Mouse (Mus musculus) neural tube, embryonic 12.5 days (tissue): ENCODE data around the gene Ncoa5. TPM values are rescaled to one million over a fixed set of nuclear protein-coding genes. Genes with fewer than 3 reads are reported as not detected.

Source experiments
- ATAC-seq: fragments of 200-750 bp; cut with Nextera tagmentation; 2 replicates; pipeline ENCODE4 v1.8.0; 2017; ENCODE audit warnings: low read depth, mild to moderate bottlenecking, moderate TSS enrichment, moderate library complexity; ENCODE audit not compliant: low FRiP score
- H3K27ac ChIP-seq: fragments of 300-500 bp; sonication (generic); 2 replicates; pipeline ENCODE4 v1.5.1; 2016
- H3K27me3 ChIP-seq: fragments of 300-500 bp; sonication (generic); replicated peaks from 2 replicates; pipeline ENCODE4 v1.6.1; 2016; ENCODE audit warnings: mild to moderate bottlenecking
- H3K36me3 ChIP-seq: fragments of 300-500 bp; sonication (generic); 2 replicates; pipeline ENCODE4 v1.6.1; 2016; ENCODE audit warnings: mild to moderate bottlenecking
- H3K4me1 ChIP-seq: fragments of 300-500 bp; sonication (generic); 2 replicates; pipeline ENCODE4 v1.6.1; 2016
- H3K4me2 ChIP-seq: fragments of 300-500 bp; sonication (generic); replicated peaks from 2 replicates; pipeline ENCODE4 v1.6.1; 2016; ENCODE audit warnings: mild to moderate bottlenecking
- H3K4me3 ChIP-seq: fragments of 300-500 bp; sonication (generic); 2 replicates; pipeline ENCODE4 v1.5.1; 2016
- H3K9ac ChIP-seq: fragments of 300-500 bp; sonication (generic); 2 replicates; pipeline ENCODE4 v1.6.1; 2016; ENCODE audit warnings: mild to moderate bottlenecking
- H3K9me3 ChIP-seq: fragments of 300-500 bp; sonication (generic); 2 replicates; pipeline ENCODE4 v1.6.1; 2016; ENCODE audit warnings: mild to moderate bottlenecking
- WGBS: fragments of 180-500 bp; shearing (Covaris S2); methylation state at CpG from one replicate; pipeline ENCODE4 v1.1.7; 2016; 5-methylcytosine and 5-hydroxymethylcytosine counted together
- polyA plus RNA-seq: library from polyadenylated mRNA; unstranded; fragments of >200 nt; fragmentation: Nextera tagmentation; extraction: Ambion mirVana; gene quantifications from 2 replicates; pipeline ENCODE4 v1.2.1, GENCODE M21; 2016

The Ncoa5 gene
- polyA plus RNA-seq, result 121 and 123 TPM in 2 replicates

- peaks cover 33% of the 10 kb centered on the region for H3K4me1 ChIP-seq
- peak within 1 kb of the TSS; percentile 92 for H3K4me3 ChIP-seq
- H3K9ac ChIP-seq, result peak within 1 kb of the TSS; percentile 99
- WGBS, result under 1% methylated on average over 111 of the region's 111 CpGs
- H3K9me3 ChIP-seq, result no peaks in the 10 kb centered on the region
- ATAC-seq, result peak; percentile 96
- H3K36me3 ChIP-seq, result no peaks in the 10 kb centered on the region
- peak within 1 kb of the TSS; percentile 81 for H3K27ac ChIP-seq
- H3K4me2 ChIP-seq, result peak within 1 kb of the TSS; percentile 88
- H3K27me3 ChIP-seq, result no peaks in the 10 kb centered on the region
Observed at GRCm38 (mm10) chr2:165034131-165035057, at the start of gene Ncoa5. Gene Ncoa5 (minus strand): TSS chr2:165034867.

GRCm38 (mm10) chr2:165081257-165081656 lies 46.6 kb upstream of the Ncoa5 start:
- Histone ChIP-seq H3K36me3 (no peaks in the 10 kb centered on the region), H3K4me2 (no peak overlapping the region), H3K9me3 (no peaks in the 10 kb centered on the region), H3K27me3 (peaks cover 53% of the 10 kb centered on the region), H3K9ac (no peak overlapping the region), H3K27ac (no peak overlapping the region), H3K4me1 (peaks cover 32% of the 10 kb centered on the region), H3K4me3 (no peak overlapping the region)
- ATAC-seq, result no peak
- WGBS, result 46% methylated on average over 7 of the region's 7 CpGs

- ATAC-seq, result no peak
- Histone ChIP-seq H3K4me1 (peaks cover 38% of the 10 kb centered on the region), H3K36me3 (no peaks in the 10 kb centered on the region), H3K9me3 (no peaks in the 10 kb centered on the region), H3K4me2 (no peak overlapping the region), H3K4me3 (no peak overlapping the region), H3K27me3 (peaks cover 59% of the 10 kb centered on the region), H3K9ac (no peak overlapping the region), H3K27ac (no peak overlapping the region)
- 38% methylated on average over 9 of the region's 9 CpGs for WGBS
Observed at GRCm38 (mm10) chr2:165080657-165081056, 46.0 kb upstream of the Ncoa5 start.

GRCm38 (mm10) chr2:165078605-165079004 lies 43.9 kb upstream of the Ncoa5 start:
- WGBS, result 24% methylated on average over 10 of the region's 10 CpGs
- Histone ChIP-seq H3K36me3 (no peaks in the 10 kb centered on the region), H3K4me2 (no peak overlapping the region), H3K4me3 (no peak overlapping the region), H3K9ac (no peak overlapping the region), H3K9me3 (no peaks in the 10 kb centered on the region), H3K4me1 (peaks cover 39% of the 10 kb centered on the region), H3K27ac (no peak overlapping the region), H3K27me3 (peaks cover 75% of the 10 kb centered on the region)
- ATAC-seq, result no peak

GRCm38 (mm10) chr2:165078045-165078444 lies 43.4 kb upstream of the Ncoa5 start:
- Histone ChIP-seq H3K4me3 (no peak overlapping the region), H3K4me1 (peaks cover 39% of the 10 kb centered on the region), H3K27me3 (peaks cover 81% of the 10 kb centered on the region), H3K4me2 (no peak overlapping the region), H3K9ac (no peak overlapping the region; the same call in 1 of the 2 replicates), H3K36me3 (no peaks in the 10 kb centered on the region), H3K9me3 (no peaks in the 10 kb centered on the region), H3K27ac (no peak overlapping the region)
- ATAC-seq, result no peak
- WGBS, result 73% methylated on average over 8 of the region's 8 CpGs

- Histone ChIP-seq H3K4me2 (peak overlapping the region; percentile 36), H3K36me3 (no peaks in the 10 kb centered on the region), H3K9me3 (no peaks in the 10 kb centered on the region), H3K9ac (peak overlapping the region; percentile 17; the same call in 1 of the 2 replicates), H3K4me3 (no peak overlapping the region), H3K27me3 (peaks cover 88% of the 10 kb centered on the region), H3K4me1 (peaks cover 39% of the 10 kb centered on the region), H3K27ac (no peak overlapping the region)
- peak; percentile 68 for ATAC-seq
- 4% methylated on average over 9 of the region's 9 CpGs for WGBS
Observed at GRCm38 (mm10) chr2:165077055-165077454, 42.4 kb upstream of the Ncoa5 start.

GRCm38 (mm10) chr2:165074937-165075336 lies 40.3 kb upstream of the Ncoa5 start:
- peaks cover 78% of the 10 kb centered on the region for H3K27me3 ChIP-seq
- ATAC-seq, result no peak
- H3K36me3 ChIP-seq, result no peaks in the 10 kb centered on the region
- H3K4me3 ChIP-seq, result no peak overlapping the region
- peaks cover 48% of the 10 kb centered on the region for H3K4me1 ChIP-seq
- H3K9me3 ChIP-seq, result no peaks in the 10 kb centered on the region
- H3K4me2 ChIP-seq, result no peak overlapping the region
- H3K27ac ChIP-seq, result no peak overlapping the region
- WGBS, result 34% methylated on average over 2 of the region's 2 CpGs
- no peak overlapping the region for H3K9ac ChIP-seq

GRCm38 (mm10) chr2:165074081-165074884 lies 39.6 kb upstream of the Ncoa5 start:
- Histone ChIP-seq H3K27ac (no peak overlapping the region), H3K4me2 (no peak overlapping the region), H3K4me1 (peaks cover 48% of the 10 kb centered on the region), H3K9me3 (no peaks in the 10 kb centered on the region), H3K27me3 (peaks cover 74% of the 10 kb centered on the region), H3K9ac (no peak overlapping the region), H3K36me3 (no peaks in the 10 kb centered on the region), H3K4me3 (no peak overlapping the region)
- no peak for ATAC-seq
- 60% methylated on average over 11 of the region's 11 CpGs for WGBS

- no peak overlapping the region for H3K9ac ChIP-seq
- no peak overlapping the region for H3K27ac ChIP-seq
- H3K9me3 ChIP-seq, result no peaks in the 10 kb centered on the region
- H3K27me3 ChIP-seq, result peaks cover 66% of the 10 kb centered on the region
- H3K36me3 ChIP-seq, result no peaks in the 10 kb centered on the region
- 35% methylated on average over 9 of the region's 9 CpGs for WGBS
- ATAC-seq, result no peak
- H3K4me1 ChIP-seq, result peaks cover 39% of the 10 kb centered on the region
- no peak overlapping the region for H3K4me2 ChIP-seq
- H3K4me3 ChIP-seq, result 0 out of 2 replicates have a peak overlapping the region, but pooled peaks have one; percentile 3
Observed at GRCm38 (mm10) chr2:165073381-165073781, 38.7 kb upstream of the Ncoa5 start.

GRCm38 (mm10) chr2:165070096-165070816 lies 35.6 kb upstream of the Ncoa5 start:
- ATAC-seq, result peak; percentile 44; the same call in 1 of the 2 replicates
- no peaks in the 10 kb centered on the region for H3K36me3 ChIP-seq
- no peak overlapping the region for H3K4me3 ChIP-seq

GRCm38 (mm10) chr2:165068806-165069205 lies 34.1 kb upstream of the Ncoa5 start:
- H3K27ac ChIP-seq, result no peak overlapping the region
- peaks cover 11% of the 10 kb centered on the region for H3K4me1 ChIP-seq
- H3K4me2 ChIP-seq, result no peak overlapping the region
- H3K9me3 ChIP-seq, result no peaks in the 10 kb centered on the region
- H3K27me3 ChIP-seq, result peaks cover 31% of the 10 kb centered on the region
- no peaks in the 10 kb centered on the region for H3K36me3 ChIP-seq
- no peak for ATAC-seq
- WGBS, result 86% methylated on average over 2 of the region's 2 CpGs
- H3K9ac ChIP-seq, result no peak overlapping the region
- no peak overlapping the region for H3K4me3 ChIP-seq

More at GRCm38 (mm10) chr2:165070096-165070816, 35.6 kb upstream of the Ncoa5 start:
- no peak overlapping the region for H3K27ac ChIP-seq
- no peaks in the 10 kb centered on the region for H3K9me3 ChIP-seq
- peak overlapping the region; percentile 33; the same call in 1 of the 2 replicates for H3K4me2 ChIP-seq
- peaks cover 11% of the 10 kb centered on the region for H3K4me1 ChIP-seq
- WGBS, result 22% methylated on average over 23 of the region's 23 CpGs
- H3K9ac ChIP-seq, result 0 out of 2 replicates have a peak overlapping the region, but pooled peaks have one; percentile 3
- H3K27me3 ChIP-seq, result peaks cover 44% of the 10 kb centered on the region
